Mouse (Mus musculus) bone marrow, adult 2 months (tissue): ENCODE measurements around the gene Snx30. TPM values are rescaled to one million over a fixed set of nuclear protein-coding genes. Genes with fewer than 3 reads are reported as not detected.

Experiments
- H3K27ac ChIP-seq: fragments of 200-500 bp; 2 replicates; pipeline ENCODE4 v1.5.1; 2012; ENCODE audit warnings: low read depth, mild to moderate bottlenecking, control low read depth, inconsistent platforms, low read length; ENCODE audit not compliant: control insufficient read depth, poor library complexity, insufficient read depth
- H3K4me1 ChIP-seq: fragments of 200-500 bp; 2 replicates; pipeline ENCODE4 v1.6.1; 2011; ENCODE audit warnings: low read length; ENCODE audit not compliant: control insufficient read depth, insufficient read depth
- H3K4me3 ChIP-seq: fragments of 200-500 bp; replicated peaks from 2 replicates; pipeline ENCODE3; 2011; ENCODE audit warnings: mild to moderate bottlenecking, low read depth, low read length, control low read depth; ENCODE audit not compliant: control insufficient read depth
- CTCF ChIP-seq: fragments of 200-500 bp; IDR thresholded peaks from 2 replicates; pipeline ENCODE4 v1.5.1; 2011; ENCODE audit warnings: low read length, control low read depth; ENCODE audit not compliant: control insufficient read depth, insufficient read depth
- POLR2A ChIP-seq: fragments of 200-500 bp; IDR thresholded peaks from 2 replicates; pipeline ENCODE4 v1.6.1; 2011; ENCODE audit warnings: low read depth, mild to moderate bottlenecking, control low read depth, low read length, borderline replicate concordance; ENCODE audit not compliant: control insufficient read depth
- WGBS: fragments of 180-500 bp; shearing (Covaris S2); methylation state at CpG from one replicate; pipeline ENCODE4 v1.1.7; 2018; 5-methylcytosine and 5-hydroxymethylcytosine counted together
- polyA plus RNA-seq: library from polyadenylated mRNA; stranded (reverse); fragments of >200 nt; gene quantifications from 2 replicates; pipeline ENCODE4 v1.2.4, GENCODE M21; 2011; ENCODE audit warnings: low replicate concordance; ENCODE audit not compliant: missing spikeins, insufficient read depth, insufficient read length

Snx30 gene
- polyA plus RNA-seq, 1 experiment: 24.2 TPM

DNA sequence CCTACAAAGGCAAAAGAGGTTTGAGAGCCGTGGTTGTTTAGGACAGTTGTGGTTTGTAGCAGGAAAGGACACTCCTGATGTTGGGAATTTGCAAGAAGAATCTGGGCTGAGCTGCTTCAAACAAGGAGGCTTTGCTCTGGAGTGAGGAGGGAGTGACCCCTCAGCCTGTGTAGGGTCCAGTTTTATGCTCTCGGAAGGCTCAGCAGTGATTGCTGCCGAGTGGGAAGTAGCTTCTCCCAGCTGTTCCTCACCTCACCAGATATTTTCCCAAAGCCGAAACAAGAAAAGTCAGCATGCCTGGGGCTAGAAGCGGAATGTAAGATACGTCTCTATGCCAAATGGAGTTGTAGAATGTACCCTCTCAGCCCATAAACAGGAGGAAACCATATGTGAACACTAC is 96.2 kb downstream of the Snx30 start:
- WGBS: 86% methylated on average over 6 of the region's 6 CpGs
- H3K27ac ChIP-seq: no peak overlapping the region

DNA sequence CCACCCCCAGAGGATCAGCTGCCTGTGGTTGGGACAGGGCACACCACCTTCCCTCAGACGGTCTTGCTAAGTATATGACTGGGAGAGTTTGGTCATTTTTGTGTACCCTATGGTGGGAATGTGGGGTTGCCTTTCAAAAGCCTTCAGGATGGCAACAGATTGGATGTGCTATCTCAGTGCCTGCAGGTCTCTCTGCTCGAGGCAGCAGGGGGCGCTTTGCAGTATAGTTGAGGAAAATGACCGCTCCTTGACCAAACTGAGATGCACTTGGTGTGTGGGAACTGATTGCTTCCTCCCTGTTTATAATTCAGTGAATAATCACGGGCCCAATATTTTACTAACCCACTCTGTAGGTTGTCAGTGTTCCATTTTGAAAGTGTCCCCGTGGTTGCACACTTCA is 96.9 kb downstream of the Snx30 start:
- 70% methylated on average over 6 of the region's 6 CpGs for WGBS
- TF ChIP-seq CTCF: 0 out of 2 replicates have a peak, but pooled peaks have one; percentile 9
- no peak for TF ChIP-seq POLR2A
- H3K4me1 ChIP-seq: no peaks in the 10 kb centered on the region
- no peak overlapping the region for H3K4me3 ChIP-seq
- no peak overlapping the region for H3K27ac ChIP-seq

More for the DNA sequence above, 96.2 kb downstream of the Snx30 start:
- no peak overlapping the region for H3K4me3 ChIP-seq
- TF ChIP-seq CTCF: no peak
- no peak for TF ChIP-seq POLR2A
- H3K4me1 ChIP-seq: no peaks in the 10 kb centered on the region

DNA sequence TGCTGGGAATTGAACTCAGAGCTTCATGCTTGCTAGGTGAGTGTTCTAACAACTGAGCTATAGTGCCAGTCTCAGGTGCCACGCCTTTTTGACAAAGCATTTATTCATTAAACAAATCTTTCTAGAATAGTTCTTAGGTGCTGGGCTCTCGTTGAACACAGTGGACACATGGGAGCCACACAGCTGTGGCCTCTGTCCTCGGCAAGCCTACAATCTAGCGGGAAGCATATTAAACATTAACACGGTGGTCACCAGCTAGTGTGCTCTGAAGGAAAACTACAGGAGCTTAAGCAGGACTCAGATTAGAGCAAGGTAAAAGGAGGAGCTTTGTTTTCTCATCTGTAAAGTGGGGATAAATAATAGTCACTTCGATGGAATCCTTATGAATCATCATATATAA is 101.5 kb downstream of the Snx30 start:
- WGBS: 83% methylated on average over 6 of the region's 6 CpGs
- TF ChIP-seq CTCF: no peak
- no peak for TF ChIP-seq POLR2A
- Histone ChIP-seq H3K27ac (no peak overlapping the region), H3K4me1 (no peaks in the 10 kb centered on the region), H3K4me3 (no peak overlapping the region)

DNA sequence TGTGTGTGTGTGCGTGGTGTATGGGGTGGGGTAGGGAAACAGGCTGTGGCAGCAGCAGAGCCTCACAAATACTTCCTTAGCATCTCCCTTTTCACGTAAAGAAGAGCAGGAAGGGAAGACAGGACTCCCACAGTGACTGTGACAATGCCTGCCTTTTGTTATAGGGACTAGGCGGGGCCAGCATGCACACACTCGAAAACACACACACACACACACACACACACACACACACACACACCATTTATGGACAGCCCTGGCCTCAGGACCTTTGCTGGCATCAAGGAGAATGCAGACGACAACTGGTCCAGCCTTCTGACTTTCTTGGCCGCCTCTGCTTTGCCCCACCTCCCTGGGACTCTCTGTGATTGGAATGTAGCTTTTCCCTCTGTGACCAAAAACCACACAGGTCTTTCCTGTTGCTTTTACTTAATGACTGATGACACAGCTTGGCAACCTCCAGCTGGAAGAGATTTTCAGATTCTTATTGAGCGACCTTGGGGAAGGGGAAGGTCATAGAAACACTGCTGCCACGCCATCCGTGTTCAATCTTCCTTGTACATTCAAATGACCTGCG is 102.1 kb downstream of the Snx30 start:
- H3K4me1 ChIP-seq: no peaks in the 10 kb centered on the region
- no peak overlapping the region for H3K4me3 ChIP-seq
- no peak overlapping the region for H3K27ac ChIP-seq
- TF ChIP-seq POLR2A: no peak
- no peak for TF ChIP-seq CTCF
- 64% methylated on average over 10 of the region's 10 CpGs for WGBS

DNA sequence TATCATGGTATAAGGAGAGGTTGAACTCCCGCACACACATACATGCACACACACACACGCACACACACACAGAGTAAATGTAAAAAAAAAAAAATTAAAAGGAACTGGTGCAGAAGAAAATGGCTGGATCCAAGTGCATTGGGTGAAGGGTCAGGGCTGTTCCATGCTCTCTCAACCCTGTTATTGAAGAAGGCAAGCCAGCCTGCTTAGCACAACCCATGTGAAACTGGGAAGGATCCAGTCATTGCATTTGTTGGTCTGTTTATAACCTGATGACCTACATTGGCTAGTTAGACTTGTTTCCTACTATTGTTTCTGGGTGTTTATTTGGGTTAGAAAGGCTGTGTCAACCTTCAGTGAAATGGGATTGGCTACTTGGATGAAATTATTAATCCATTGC is 103.1 kb downstream of the Snx30 start:
- H3K4me3 ChIP-seq: no peak overlapping the region
- no peaks in the 10 kb centered on the region for H3K4me1 ChIP-seq
- H3K27ac ChIP-seq: no peak overlapping the region
- TF ChIP-seq POLR2A: no peak
- TF ChIP-seq CTCF: no peak
- 85% methylated on average over 2 of the region's 2 CpGs for WGBS

DNA sequence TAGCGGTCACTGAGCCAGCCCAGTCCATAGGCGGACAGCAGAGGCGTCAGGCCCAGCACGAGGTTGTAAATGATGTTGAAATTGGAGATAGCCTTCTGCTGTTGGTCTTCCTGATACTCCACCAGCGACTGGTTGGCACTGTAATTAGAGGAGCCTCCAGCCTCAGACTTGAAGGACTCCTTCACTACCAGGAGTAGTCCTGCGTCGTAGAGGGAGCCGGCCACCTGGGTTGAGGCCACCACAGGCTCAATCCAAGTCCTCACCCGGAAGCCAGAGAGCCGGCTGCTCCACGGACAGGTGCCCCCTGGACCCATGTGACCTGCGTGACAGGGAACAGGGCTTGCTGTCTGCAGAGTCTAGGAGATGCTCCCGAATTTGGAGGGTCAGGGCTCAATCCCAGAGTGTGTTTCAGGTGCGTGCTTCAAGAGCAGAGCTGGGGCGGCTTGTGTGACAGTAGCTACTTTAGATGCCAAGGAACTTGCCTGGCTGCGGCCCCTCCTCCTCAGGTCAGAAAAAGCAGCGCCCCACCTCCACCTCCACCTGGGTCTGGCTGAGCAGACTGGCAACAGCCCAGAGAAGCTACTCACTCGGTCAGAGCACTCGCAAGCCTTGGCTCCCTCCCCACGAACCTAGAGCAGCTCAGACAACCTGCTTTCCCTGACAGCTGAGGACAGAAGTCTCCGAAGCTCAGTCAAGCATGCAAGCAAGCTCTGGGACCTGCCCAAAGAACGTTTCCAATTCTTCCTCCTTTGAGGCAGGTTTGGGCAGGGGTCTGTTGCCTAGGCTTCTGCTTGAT is 109.2 kb downstream of the Snx30 start, which contains the start of gene Slc46a2:
Gene Slc46a2 (minus strand): TSS at position 449 of the 796 bp plus-strand sequence.
- 39% methylated on average over 22 of the region's 22 CpGs for WGBS
- TF ChIP-seq POLR2A (no peak), CTCF (no peak)
- Histone ChIP-seq H3K27ac (no peak within 1 kb of the TSS), H3K4me1 (no peaks in the 10 kb centered on the region; the same call in 1 of the 2 replicates), H3K4me3 (no peak within 1 kb of the TSS)

DNA sequence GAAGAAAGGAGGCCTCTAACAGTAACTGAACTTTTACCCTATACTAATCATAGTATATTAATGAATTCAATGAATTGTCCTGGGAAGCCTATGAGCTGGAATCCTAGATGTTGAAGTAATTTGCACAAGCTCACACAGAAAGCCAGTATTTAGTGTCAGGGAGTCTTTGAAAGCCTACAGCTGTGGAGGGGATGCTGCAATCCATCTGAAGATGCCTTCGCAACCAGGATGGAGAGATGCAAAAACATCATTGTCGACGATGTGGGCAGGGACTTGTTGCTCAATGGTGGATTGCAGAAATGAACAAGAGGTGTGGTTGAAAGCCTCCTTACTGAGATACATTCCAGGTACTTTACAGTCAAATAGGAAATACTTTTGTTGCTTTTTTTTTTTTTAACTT is 112.3 kb downstream of the Snx30 start:
- TF ChIP-seq CTCF (no peak), POLR2A (no peak)
- WGBS: 59% methylated on average over 3 of the region's 3 CpGs
- Histone ChIP-seq H3K4me1 (no peaks in the 10 kb centered on the region; the same call in 1 of the 2 replicates), H3K27ac (no peak overlapping the region), H3K4me3 (no peak overlapping the region)

DNA sequence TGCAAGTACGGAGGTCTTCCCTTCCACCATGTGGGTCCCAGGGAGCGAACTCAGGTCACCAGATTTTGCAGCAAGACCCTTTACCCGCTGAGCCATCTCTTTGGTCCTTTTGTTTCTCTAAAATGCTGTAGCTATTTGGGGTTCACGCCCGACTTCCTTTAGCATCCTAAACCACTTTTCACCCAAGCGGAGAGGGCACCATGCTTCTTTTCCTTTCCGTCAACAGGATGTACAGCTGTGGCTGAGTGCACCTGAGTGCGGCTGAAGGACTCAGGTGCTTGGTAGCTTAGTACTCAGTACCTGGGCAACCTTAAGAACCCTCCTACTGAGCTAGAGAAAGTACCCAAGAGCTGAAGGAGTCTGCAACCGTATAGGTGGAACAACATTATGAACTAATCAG is 119.4 kb downstream of the Snx30 start:
- no peak for TF ChIP-seq POLR2A
- no peak for TF ChIP-seq CTCF
- Histone ChIP-seq H3K4me1 (no peaks in the 10 kb centered on the region; the same call in 1 of the 2 replicates), H3K27ac (no peak overlapping the region), H3K4me3 (no peak overlapping the region)
- WGBS: 63% methylated on average over 9 of the region's 9 CpGs
